ENCODE assay signal across 7 mouse cellular contexts in genomic region chr8:77724046-77724930, GRCm38 (mm10). TPM values are rescaled to one million over a fixed set of nuclear protein-coding genes. Genes with fewer than 3 reads are reported as not detected.
DNase-seq lines count a peak whose midpoint lies in the region; ATAC-seq and TF ChIP-seq lines count a peak whose summit lies in the region.

Ednra (minus strand) TSS chr8:77724464.

- H3K4me2 ChIP-seq in intestine, embryonic 16.5 days (ENCODE audit: low read depth, low read length), result peak within 1 kb of the TSS; percentile 85
- peak within 1 kb of the TSS; percentile 52 for H3K4me2 ChIP-seq in limb, embryonic 14.5 days (replicated peaks; ENCODE audit: low read depth, low read length, severe bottlenecking)
- H3K4me2 ChIP-seq in midbrain, embryonic 15.5 days, result peak within 1 kb of the TSS; percentile 84

- peak; percentile 48; the same call in 1 of the 2 replicates for TF ChIP-seq POLR2A in limb, embryonic 14.5 days (IDR thresholded peaks at IDR 0.05; ENCODE audit: borderline replicate concordance, extremely low read depth, insufficient read depth, insufficient read length)

- no peaks in the 10 kb centered on the region for H3K9me3 ChIP-seq in intestine, embryonic 16.5 days (ENCODE audit: control insufficient read depth, low read length)
- H3K9me3 ChIP-seq in limb, embryonic 14.5 days (ENCODE audit: control insufficient read depth, low read length), result no peaks in the 10 kb centered on the region
- no peaks in the 10 kb centered on the region for H3K9me3 ChIP-seq in midbrain, embryonic 15.5 days

- peak within 1 kb of the TSS; percentile 63 for H3K4me3 ChIP-seq in intestine, embryonic 16.5 days (ENCODE audit: low read length)
- H3K4me3 ChIP-seq in limb, embryonic 14.5 days (replicated peaks; ENCODE audit: low read length), result peak within 1 kb of the TSS; percentile 54
- peak within 1 kb of the TSS; percentile 44 for H3K4me3 ChIP-seq in midbrain, embryonic 15.5 days

- peak; percentile 85 to 94 for DNase-seq in adrenal gland, adult (ENCODE audit: inconsistent age in 2 of 2, low spot score in 1 of 2)
- peak; percentile 80 for DNase-seq in embryo, embryonic 10.5 days (ENCODE audit: low spot score)
- peak; percentile 77 for DNase-seq in limb, embryonic 14.5 days (ENCODE audit: low spot score)
- peak; percentile 58 for DNase-seq in testis, postnatal 14 days (ENCODE audit: low spot score)

- 3% methylated on average over 27 of the region's 27 CpGs for WGBS in intestine, embryonic 16.5 days
- under 1% methylated on average over 23 of the region's 27 CpGs for WGBS in limb, embryonic 14.5 days
- WGBS in midbrain, embryonic 15.5 days, result 2% methylated on average over 27 of the region's 27 CpGs

- peak within 1 kb of the TSS; percentile 96 for H3K27ac ChIP-seq in intestine, embryonic 16.5 days (ENCODE audit: low read length)
- peak within 1 kb of the TSS; percentile 85 for H3K27ac ChIP-seq in limb, embryonic 14.5 days (replicated peaks; ENCODE audit: low read depth, low read length)
- 0 out of 2 replicates have a peak within 1 kb of the TSS, but pooled peaks have one; percentile 22 for H3K27ac ChIP-seq in midbrain, embryonic 15.5 days

- 0 out of 2 replicates have a peak, but pooled peaks cover 4% of the 10 kb centered on the region for H3K36me3 ChIP-seq in intestine, embryonic 16.5 days (ENCODE audit: control insufficient read depth, insufficient read depth, low read length)
- H3K36me3 ChIP-seq in limb, embryonic 14.5 days (ENCODE audit: control insufficient read depth, insufficient read depth, low read length), result peaks cover 10% of the 10 kb centered on the region; the same call in 1 of the 2 replicates
- H3K36me3 ChIP-seq in midbrain, embryonic 15.5 days (replicated peaks), result no peaks in the 10 kb centered on the region

- peak within 1 kb of the TSS; percentile 80 for H3K9ac ChIP-seq in intestine, embryonic 16.5 days (ENCODE audit: low read depth, low read length)
- peak within 1 kb of the TSS; percentile 76 for H3K9ac ChIP-seq in limb, embryonic 14.5 days (ENCODE audit: low read depth, low read length, severe bottlenecking)
- peak within 1 kb of the TSS; percentile 36; the same call in 1 of the 2 replicates for H3K9ac ChIP-seq in midbrain, embryonic 15.5 days

- H3K27me3 ChIP-seq in intestine, embryonic 16.5 days (replicated peaks; ENCODE audit: control insufficient read depth, insufficient read depth, low read length), result no peaks in the 10 kb centered on the region
- no peaks in the 10 kb centered on the region for H3K27me3 ChIP-seq in limb, embryonic 14.5 days (ENCODE audit: control insufficient read depth, insufficient read depth, low read length)
- no peaks in the 10 kb centered on the region for H3K27me3 ChIP-seq in midbrain, embryonic 15.5 days (replicated peaks)

- peak; percentile 70 for ATAC-seq in granulocyte monocyte progenitor cell, adult 5-6 weeks (replicated peaks; ENCODE audit: poor library complexity, severe bottlenecking)
- peak; percentile 90 for ATAC-seq in intestine, embryonic 16.5 days
- ATAC-seq in limb, embryonic 14.5 days (ENCODE audit: low FRiP score, low read depth), result peak; percentile 83
- ATAC-seq in midbrain, embryonic 15.5 days (replicated peaks), result peak; percentile 86

- H3K4me1 ChIP-seq in intestine, embryonic 16.5 days (ENCODE audit: control insufficient read depth, insufficient read depth, low read length), result peaks cover 11% of the 10 kb centered on the region
- peaks cover 12% of the 10 kb centered on the region for H3K4me1 ChIP-seq in limb, embryonic 14.5 days (ENCODE audit: control insufficient read depth, insufficient read depth, low read length)
- H3K4me1 ChIP-seq in midbrain, embryonic 15.5 days, result peaks cover 9% of the 10 kb centered on the region; the same call in 1 of the 2 replicates

RNA-seq across cellular contexts. Expression of gene Ednra, which starts in this region (rescaled TPM):
- not detected in 2 replicates for total RNA-seq in granulocyte monocyte progenitor cell, adult 5-6 weeks (2014; fragmentation: Nextera tagmentation)
- total RNA-seq in granulocyte monocyte progenitor cell, adult 5-6 weeks (2017), result 0.82 TPM in 1 of 2 replicates, not detected in the other
- polyA plus RNA-seq in intestine, embryonic 16.5 days (2015; fragmentation: Nextera tagmentation; extraction: Ambion mirVana), result 14.5 and 16.1 TPM in 2 replicates
- polyA plus RNA-seq in limb, embryonic 14.5 days (2012; rRNA removed), result 44.6 and 48.5 TPM in 2 replicates
- polyA plus RNA-seq in limb, embryonic 14.5 days (2014; fragmentation: Nextera tagmentation; extraction: Ambion mirVana), result 30.0 and 32.3 TPM in 2 replicates
- 6.1 and 6.4 TPM in 2 replicates for polyA plus RNA-seq in midbrain, embryonic 15.5 days (2015; fragmentation: Nextera tagmentation; extraction: Ambion mirVana)

Comparison
In these comparisons a context has a peak if more than half of its experiments do, and no peak if none do; other contexts are left out.
1. Peak in every context shown above with its lines: DNase-seq, ATAC-seq, H3K4me3 ChIP-seq and H3K27ac ChIP-seq.
2. Peak in ATAC-seq in granulocyte monocyte progenitor cell, adult 5-6 weeks; RNA of the gene not detected or under 1 TPM.
3. H3K27ac ChIP-seq: peak in every context shown above with its lines; median percentile 96 in intestine, embryonic 16.5 days; 85 in limb, embryonic 14.5 days; 22 in midbrain, embryonic 15.5 days.